Mouse (Mus musculus) retina, adult 2 months (tissue): ENCODE results near the gene Trim17.
A peak's percentile ranks its signal among the peaks of the same experiment; 100 is the strongest.

Source experiments
- DNase-seq: peaks from one replicate; pipeline ENCODE4 v3.0.0-alpha.2; 2012; ENCODE audit warnings: low read depth, low spot score

Trim17 gene

DNA sequence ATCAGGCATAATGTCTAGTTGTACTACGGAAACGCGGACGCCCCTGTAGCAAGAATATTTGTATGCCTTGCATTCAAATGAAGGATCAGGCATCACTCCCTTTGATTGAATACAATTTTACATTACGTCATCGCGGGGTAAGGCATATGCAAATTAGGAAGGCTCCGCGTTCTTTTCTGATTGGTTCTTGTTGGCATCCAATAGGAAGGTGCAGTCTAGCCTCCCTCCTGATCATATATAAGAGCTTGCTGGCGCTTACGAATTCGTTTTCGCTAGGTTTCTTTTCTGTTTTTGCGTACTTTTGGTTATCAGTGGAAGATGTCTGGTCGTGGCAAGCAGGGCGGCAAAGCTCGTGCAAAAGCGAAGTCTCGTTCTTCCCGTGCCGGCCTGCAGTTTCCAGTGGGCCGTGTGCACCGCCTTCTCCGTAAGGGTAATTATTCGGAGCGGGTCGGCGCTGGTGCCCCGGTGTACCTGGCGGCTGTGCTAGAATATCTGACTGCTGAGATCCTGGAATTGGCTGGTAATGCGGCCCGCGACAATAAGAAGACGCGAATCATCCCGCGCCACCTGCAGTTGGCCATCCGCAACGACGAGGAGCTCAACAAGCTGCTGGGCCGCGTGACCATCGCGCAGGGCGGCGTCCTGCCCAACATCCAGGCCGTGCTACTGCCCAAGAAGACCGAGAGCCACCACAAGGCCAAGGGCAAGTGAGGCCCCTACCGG lies at the start of gene Trim17, which contains the start of gene Hist3h2a:
Gene Trim17 (plus strand): TSS at position 266 of the 723 bp plus-strand sequence.
Gene Hist3h2a (plus strand): TSS at position 266 of the 723 bp plus-strand sequence.
- peak; percentile 89 for DNase-seq

DNA sequence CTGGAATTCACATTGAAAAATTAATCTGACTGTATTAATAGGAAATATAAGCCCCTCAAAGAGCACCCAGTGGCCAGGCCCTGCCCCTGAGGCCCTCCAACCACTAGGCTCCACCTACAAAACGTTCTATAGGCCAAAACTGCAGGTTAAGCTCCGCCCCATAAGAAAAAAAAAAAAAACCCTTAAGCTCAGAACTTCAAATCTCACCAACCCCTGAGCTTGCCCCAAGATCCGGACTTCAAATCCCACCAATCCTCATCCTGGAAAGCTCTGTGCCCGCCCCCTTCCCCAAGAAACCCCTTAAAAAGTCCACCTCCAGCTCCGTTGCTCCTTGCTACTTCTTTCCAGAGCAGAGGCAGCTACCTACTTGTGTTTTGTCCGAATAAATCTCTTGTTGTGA lies 49.6 kb upstream of the Trim17 start:
- no peak for DNase-seq

DNA sequence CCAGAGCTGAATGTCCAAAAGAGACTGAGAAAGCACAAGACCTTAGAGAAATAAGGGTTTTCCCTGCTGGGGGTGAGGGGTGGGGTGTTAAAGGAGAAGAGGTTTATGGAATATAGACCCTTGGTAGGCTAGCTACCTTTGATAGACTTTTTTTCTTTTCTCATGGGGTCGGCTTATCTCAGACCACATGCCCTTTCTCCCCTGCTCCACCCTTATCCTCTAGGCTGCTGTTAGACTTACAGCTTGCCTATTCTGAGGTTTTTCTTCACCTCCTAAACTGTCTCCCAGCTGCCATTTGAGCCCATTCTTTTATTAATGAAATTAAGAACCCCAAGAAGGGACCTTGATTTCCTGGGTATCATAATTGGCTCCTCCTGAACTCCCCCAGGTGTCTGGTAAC lies 40.7 kb upstream of the Trim17 start:
- no peak for DNase-seq

DNA sequence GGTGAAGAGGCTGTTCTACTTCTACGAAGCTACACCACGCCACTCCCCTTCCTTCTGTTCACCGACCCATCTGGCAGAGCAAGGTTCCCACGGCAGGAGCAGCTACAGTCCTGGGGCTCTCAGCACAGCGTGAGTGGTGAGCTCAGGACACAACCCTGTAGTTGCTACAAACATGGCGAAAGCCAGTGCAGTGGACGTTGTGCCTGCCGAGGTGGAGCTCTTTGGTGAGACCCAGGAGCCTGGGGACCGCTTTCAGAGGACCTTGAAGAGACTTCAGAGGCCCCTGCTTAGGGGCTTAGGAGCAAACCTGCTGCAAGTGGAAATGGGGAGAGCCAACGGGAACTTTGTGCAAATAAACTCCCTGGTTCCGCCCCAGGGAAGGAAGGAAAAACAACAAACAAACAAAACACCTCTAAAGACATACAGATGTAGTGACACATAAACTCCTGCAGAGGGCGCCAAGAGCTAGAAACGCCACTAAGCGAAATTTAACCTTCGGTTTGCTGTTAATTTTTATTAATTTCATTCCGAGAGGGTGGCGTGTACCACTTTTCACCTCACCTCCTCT lies 39.9 kb upstream of the Trim17 start:
- no peak for DNase-seq

- DNase-seq = no peak
These were observed 37.4 kb upstream of the Trim17 start for GRCm38 (mm10) chr11:58916879-58917744.

DNA sequence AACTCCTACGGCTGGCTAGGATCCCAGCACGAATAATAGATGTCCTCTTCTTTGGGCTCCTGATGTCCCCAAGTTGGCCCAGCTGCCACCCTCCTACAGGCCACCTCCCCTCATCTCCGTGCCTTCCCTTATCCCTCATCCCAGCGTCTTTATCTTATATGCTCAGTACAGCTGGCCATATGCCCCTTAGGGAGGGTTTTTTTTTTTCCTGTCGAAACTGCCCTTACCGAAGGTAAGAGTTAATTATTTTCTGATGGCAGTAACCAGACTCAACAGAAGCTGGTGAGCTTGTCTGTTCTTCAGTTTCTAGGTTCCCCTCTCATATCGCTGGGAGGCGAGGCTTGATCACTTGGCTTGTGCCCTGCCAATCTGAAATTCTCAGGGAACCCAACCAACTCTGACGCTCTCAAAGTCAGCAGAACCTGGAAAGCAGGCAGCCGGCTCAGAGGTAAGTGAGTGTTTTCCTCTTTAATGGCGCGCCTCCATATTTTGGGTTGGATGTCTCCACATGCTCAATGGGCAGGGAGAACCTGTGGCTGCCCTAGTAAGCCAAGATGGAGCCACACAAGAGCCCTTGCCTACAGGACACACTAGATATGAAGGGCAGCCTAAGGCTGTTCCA lies 36.6 kb upstream of the Trim17 start, which contains the start of gene Btnl10:
Gene Btnl10 (plus strand): TSS at position 164 of the 622 bp plus-strand sequence.
- no peak for DNase-seq

- DNase-seq = no peak
These were observed 35.7 kb upstream of the Trim17 start for GRCm38 (mm10) chr11:58918759-58919158.

DNA sequence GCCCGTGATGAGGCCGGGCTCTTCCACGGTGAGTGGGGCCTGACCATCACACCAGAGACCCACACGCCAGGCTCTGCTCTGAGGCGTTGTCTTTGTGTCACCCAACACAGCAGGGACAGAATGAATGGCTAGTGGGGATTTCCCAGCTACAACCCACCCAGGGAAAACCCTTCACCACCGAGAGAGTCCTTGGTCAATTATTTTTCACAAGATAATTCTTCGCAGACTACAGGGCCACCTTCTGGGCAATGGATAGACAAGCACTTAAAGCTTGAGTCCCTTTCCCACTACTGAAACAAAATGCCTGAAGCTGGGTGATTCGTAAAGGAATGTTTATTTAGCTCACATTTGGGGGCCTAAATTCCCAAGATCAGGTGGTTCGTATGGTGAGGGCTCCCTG lies 32.1 kb upstream of the Trim17 start:
- DNase-seq = no peak

- no peak for DNase-seq
These were observed 27.8 kb upstream of the Trim17 start for GRCm38 (mm10) chr11:58926651-58927050.

GRCm38 (mm10) chr11:58927053-58927452 lies 27.4 kb upstream of the Trim17 start:
- no peak for DNase-seq

- DNase-seq = no peak
These were observed 26.5 kb upstream of the Trim17 start for GRCm38 (mm10) chr11:58927790-58928651.

GRCm38 (mm10) chr11:58929055-58929454 lies 25.4 kb upstream of the Trim17 start:
- no peak for DNase-seq

DNA sequence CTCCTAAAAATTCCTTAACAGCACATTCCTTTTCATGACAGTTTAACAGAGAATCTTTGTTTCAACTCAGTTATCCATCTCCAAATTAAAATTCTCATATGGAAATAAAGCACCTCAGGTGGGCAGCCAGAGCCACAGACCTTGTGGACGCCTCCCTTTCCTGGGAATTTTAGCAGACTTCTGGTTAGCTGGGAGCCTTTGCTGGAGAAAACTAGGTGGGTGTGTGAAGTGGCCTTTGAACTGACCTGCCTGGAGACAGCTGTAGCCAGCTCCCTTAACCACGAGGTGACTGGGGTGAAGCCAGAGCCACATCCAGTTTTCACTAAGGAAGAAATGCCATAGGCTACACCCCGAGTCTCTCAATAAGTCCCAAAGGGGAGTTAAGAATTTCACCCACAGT lies 24.8 kb upstream of the Trim17 start:
- no peak for DNase-seq

DNA sequence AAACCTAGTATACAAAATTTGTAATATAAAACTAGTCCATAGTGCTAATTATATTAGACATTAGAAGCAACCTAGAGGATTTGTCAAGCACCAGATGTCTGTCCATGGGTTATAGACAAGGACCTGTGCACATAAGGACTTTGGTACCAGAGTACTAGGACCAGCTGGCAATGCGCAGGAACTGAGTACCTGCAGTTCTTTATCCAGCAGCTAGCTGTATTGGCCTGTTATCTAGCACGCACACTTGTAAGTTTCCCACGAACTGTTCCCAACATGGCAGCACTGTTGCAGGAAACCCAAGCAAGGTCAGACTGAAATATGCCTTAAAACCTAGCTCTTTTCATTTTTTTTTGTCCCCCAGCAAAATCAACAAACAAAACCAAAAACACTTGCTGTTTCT lies 24.2 kb upstream of the Trim17 start:
- DNase-seq = no peak

DNA sequence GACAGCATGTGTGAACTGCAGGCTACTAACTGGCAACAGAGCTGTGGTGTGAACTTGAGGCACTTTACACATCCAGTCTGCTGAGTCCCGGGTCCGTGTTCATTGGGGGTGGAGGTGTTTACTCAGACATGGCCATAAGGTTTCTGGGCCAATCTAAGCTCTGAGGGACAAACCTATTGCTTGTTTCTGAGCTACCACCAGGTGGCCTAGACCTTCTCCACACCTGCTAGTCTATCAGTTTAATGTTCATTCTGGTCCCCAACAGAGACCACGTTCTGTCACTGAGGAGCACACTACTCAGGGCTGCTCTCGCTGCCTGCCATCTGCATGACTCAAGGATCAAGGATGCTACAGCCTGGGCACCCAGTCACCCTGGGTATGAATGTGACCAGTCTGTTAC lies 22.9 kb upstream of the Trim17 start:
- no peak for DNase-seq

- DNase-seq = no peak
These were observed 16.6 kb upstream of the Trim17 start for GRCm38 (mm10) chr11:58937909-58938308.

GRCm38 (mm10) chr11:58938322-58939087 lies 16.0 kb upstream of the Trim17 start, which contains the start of gene Rnf187:
Gene Rnf187, minus strand, starts transcription at chr11:58938916.
- DNase-seq = peak; percentile 84

DNA sequence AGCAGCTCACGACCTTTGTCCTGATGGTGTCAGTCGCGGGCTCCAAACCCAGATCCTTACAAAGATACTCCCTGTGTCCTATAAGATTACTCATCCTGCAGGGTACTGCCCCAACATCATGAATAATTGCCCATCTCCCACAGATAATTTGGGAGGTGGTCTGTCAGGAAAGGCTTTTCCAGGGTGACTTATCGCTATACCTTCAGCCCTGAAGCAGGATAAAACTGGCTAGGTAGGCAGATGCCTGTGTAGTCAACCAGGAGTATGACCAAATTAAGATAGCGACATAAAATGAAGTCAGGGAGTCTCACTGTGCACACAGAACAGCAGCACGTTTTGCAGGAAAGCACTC lies 15.4 kb upstream of the Trim17 start:
- DNase-seq = no peak

DNA sequence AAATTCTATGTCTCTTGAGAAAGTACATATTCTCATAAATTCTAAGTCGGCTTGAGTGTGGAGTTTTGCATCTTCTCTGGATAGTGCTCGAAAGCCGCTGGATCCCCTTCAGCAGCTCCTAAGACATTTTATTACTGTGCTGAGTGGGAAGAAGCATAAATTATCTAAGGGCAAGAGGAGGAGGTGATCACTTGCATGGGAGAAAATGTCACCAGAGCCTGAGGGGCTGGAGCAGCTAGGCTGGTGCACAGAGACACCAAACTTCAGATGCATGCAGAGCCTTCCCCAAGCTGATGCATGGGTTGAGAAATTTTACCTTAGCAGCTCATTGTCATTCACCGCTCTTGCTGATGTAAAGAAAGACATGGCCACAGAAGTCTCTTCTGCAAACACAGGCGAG lies 10.3 kb upstream of the Trim17 start:
- DNase-seq = no peak

GRCm38 (mm10) chr11:58947306-58947705 lies 7.2 kb upstream of the Trim17 start:
- no peak for DNase-seq
